Mouse (Mus musculus) urinary bladder, postnatal 36 days (tissue): ENCODE results near the gene Shroom2.
"Not testable (repeated sequence)": the region's sequence is repeated elsewhere in the genome, so short reads cannot be mapped to it uniquely, and the experiment has no call there.

Source experiments
- DNase-seq, 2 experiments: peaks; one replicate each; pipeline ENCODE4 v3.0.0; 2022; ENCODE audit warnings: low spot score in 2 of 2, mixed read lengths in 1 of 2

Shroom2 gene

GRCm38 (mm10) chrX:152768891-152769599, at the start of gene Shroom2:
Gene Shroom2, minus strand, starts transcription at chrX:152769465.
- peak; percentile 15 to 17 for DNase-seq

- no peak for DNase-seq
Observed at GRCm38 (mm10) chrX:152818996-152819395, 49.7 kb upstream of the Shroom2 start.

- no peak for DNase-seq
Observed at GRCm38 (mm10) chrX:152813339-152813738, 44.1 kb upstream of the Shroom2 start.

- DNase-seq: no peak
Observed at GRCm38 (mm10) chrX:152805317-152805716, 36.1 kb upstream of the Shroom2 start.

GRCm38 (mm10) chrX:152788611-152789010, 19.3 kb upstream of the Shroom2 start:
- no peak for DNase-seq

GRCm38 (mm10) chrX:152788129-152788528, 18.9 kb upstream of the Shroom2 start:
- no peak for DNase-seq

- peak in 1 of 2 experiments; percentile 4 for DNase-seq
Observed at GRCm38 (mm10) chrX:152781720-152782403, 12.6 kb upstream of the Shroom2 start, which contains the start of gene Gpr143. Gene Gpr143, plus strand, starts transcription at chrX:152781921.

GRCm38 (mm10) chrX:152769600-152770157, 414 bp upstream of the Shroom2 start:
- peak; percentile 42 to 69 for DNase-seq

- no peak for DNase-seq
Observed at GRCm38 (mm10) chrX:152764171-152764570, 5.1 kb downstream of the Shroom2 start.

- DNase-seq: no peak
Observed at GRCm38 (mm10) chrX:152762855-152763254, 6.4 kb downstream of the Shroom2 start.

GRCm38 (mm10) chrX:152762437-152762836, 6.8 kb downstream of the Shroom2 start:
- no peak for DNase-seq

- no peak for DNase-seq
Observed at GRCm38 (mm10) chrX:152756293-152756692, 13.0 kb downstream of the Shroom2 start.

GRCm38 (mm10) chrX:152755819-152756218, 13.4 kb downstream of the Shroom2 start:
- DNase-seq: no peak

- no peak for DNase-seq
Observed at GRCm38 (mm10) chrX:152745925-152746324, 23.3 kb downstream of the Shroom2 start.

- no peak for DNase-seq
Observed at GRCm38 (mm10) chrX:152743642-152744041, 25.6 kb downstream of the Shroom2 start.

GRCm38 (mm10) chrX:152738759-152739368, 30.4 kb downstream of the Shroom2 start:
- no peak for DNase-seq

GRCm38 (mm10) chrX:152738191-152738590, 31.1 kb downstream of the Shroom2 start:
- no peak for DNase-seq

- DNase-seq: no peak
Observed at GRCm38 (mm10) chrX:152735283-152735682, 34.0 kb downstream of the Shroom2 start.

GRCm38 (mm10) chrX:152716693-152717092, 52.6 kb downstream of the Shroom2 start:
- DNase-seq: no peak

- DNase-seq: not testable (repeated sequence)
Observed at GRCm38 (mm10) chrX:152710715-152711114, 58.5 kb downstream of the Shroom2 start.

- no peak for DNase-seq
Observed at GRCm38 (mm10) chrX:152708359-152708758, 60.9 kb downstream of the Shroom2 start.

GRCm38 (mm10) chrX:152705397-152705796, 63.9 kb downstream of the Shroom2 start:
- DNase-seq: peak; percentile 5 to 19
